Mouse (Mus musculus) heart, adult 2 months (tissue): ENCODE measurements around the gene Olfr1373.

Experiments
- CTCF ChIP-seq: fragments of 200-600 bp; IDR thresholded peaks from 2 replicates; pipeline ENCODE4 v1.8.1; 2022; ENCODE audit warnings: antibody characterized with exemption, mild to moderate bottlenecking, moderate library complexity
- POLR2A ChIP-seq: fragments of 200-500 bp; IDR thresholded peaks from 2 replicates; pipeline ENCODE4 v1.6.1; 2011; ENCODE audit warnings: mild to moderate bottlenecking, low read depth, low read length, control low read depth; ENCODE audit not compliant: insufficient read depth

- TF ChIP-seq POLR2A = no peak
- no peak for TF ChIP-seq CTCF
Observed at GRCm38 (mm10) chr11:52117156-52117555, 28.2 kb downstream of the Olfr1373 start.
